Mouse (Mus musculus) ES-E14 (cell line): ENCODE data around the gene Rexo2. TPM values are rescaled to one million over a fixed set of nuclear protein-coding genes. Genes with fewer than 3 reads are reported as not detected.

Source experiments
- DNase-seq: peaks from one replicate; pipeline ENCODE4 v3.0.0-alpha.2; 2013; ENCODE audit warnings: low read depth, low spot score
- H3K27ac ChIP-seq: 2 replicates; pipeline ENCODE4 v1.5.1; 2012; ENCODE audit warnings: low read depth, mild to moderate bottlenecking, low read length, moderate library complexity, mixed read lengths; ENCODE audit not compliant: poor library complexity, insufficient read depth, severe bottlenecking
- H3K36me3 ChIP-seq: 2 replicates; pipeline ENCODE4 v1.6.1; 2012; ENCODE audit warnings: mild to moderate bottlenecking, low read length, moderate library complexity, mixed read lengths; ENCODE audit not compliant: control insufficient read depth, poor library complexity, insufficient read depth, severe bottlenecking
- H3K4me1 ChIP-seq, 2 experiments: fragments of 150-350 bp in 1 of 2; sonication (generic) in 1 of 2; 2 replicates each; pipeline ENCODE4 v1.6.1; 2012; ENCODE audit warnings: low read length in 2 of 2, mild to moderate bottlenecking in 1 of 2, mixed read lengths in 1 of 2; ENCODE audit not compliant: control insufficient read depth in 2 of 2, insufficient read depth in 2 of 2, poor library complexity in 1 of 2
- H3K4me3 ChIP-seq, 2 experiments: fragments of 150-350 bp in 1 of 2; sonication (generic) in 1 of 2; 2 replicates each; pipeline ENCODE4 v1.5.1; 2012; ENCODE audit warnings: low read length in 2 of 2, low read depth in 1 of 2, mild to moderate bottlenecking in 1 of 2, mixed read lengths in 1 of 2; ENCODE audit not compliant: insufficient read depth in 1 of 2, poor library complexity in 1 of 2, severe bottlenecking in 1 of 2
- H3K9ac ChIP-seq: 2 replicates; pipeline ENCODE4 v1.6.1; 2012; ENCODE audit warnings: low read depth, mild to moderate bottlenecking, low read length, mixed read lengths; ENCODE audit not compliant: poor library complexity, insufficient read depth, severe bottlenecking
- H3K9me3 ChIP-seq: fragments of 150-350 bp; sonication (generic); 2 replicates; pipeline ENCODE4 v1.6.1; 2012; ENCODE audit warnings: low read depth, mild to moderate bottlenecking, low read length; ENCODE audit not compliant: control insufficient read depth, insufficient read depth
- CHD2 ChIP-seq: IDR thresholded peaks from 2 replicates; pipeline ENCODE4 v1.6.1; 2014; ENCODE audit warnings: mild to moderate bottlenecking, low read depth, low read length, inconsistent platforms
- HCFC1 ChIP-seq: IDR thresholded peaks from 2 replicates; pipeline ENCODE4 v1.6.1; 2012; ENCODE audit warnings: low read length, inconsistent platforms, borderline replicate concordance; ENCODE audit not compliant: insufficient read depth
- MAFK ChIP-seq: IDR thresholded peaks from 2 replicates; pipeline ENCODE4 v1.6.1; 2014; ENCODE audit warnings: mild to moderate bottlenecking, low read depth, low read length, inconsistent platforms; ENCODE audit not compliant: insufficient read depth
- ZC3H11A ChIP-seq: IDR thresholded peaks from 2 replicates; pipeline ENCODE4 v1.6.1; 2012; ENCODE audit warnings: low read depth, mild to moderate bottlenecking, inconsistent platforms, low read length, borderline replicate concordance
- ZNF384 ChIP-seq: IDR thresholded peaks from 2 replicates; pipeline ENCODE4 v1.6.1; 2012; ENCODE audit warnings: low read depth, low read length, inconsistent platforms
- in situ Hi-C, 2 experiments: fragments of 600-800 bp; cut with MboI; formaldehyde crosslinking; loops; one replicate each; pipeline ENCODE4 v1.15.1; 2025; ENCODE audit warnings: low sequenced_read_pairs in 2 of 2, inconsistent platforms in 1 of 2; ENCODE audit not compliant: unreplicated experiment in 2 of 2
- total RNA-seq: library from RNA; depleted of rRNA; stranded (reverse); fragments of 300-350 nt; gene quantifications from 2 replicates; pipeline ENCODE4 v1.2.3, GENCODE M21; 2012

The Rexo2 gene
- total RNA-seq, 1 experiment = 64.7 TPM

DNA sequence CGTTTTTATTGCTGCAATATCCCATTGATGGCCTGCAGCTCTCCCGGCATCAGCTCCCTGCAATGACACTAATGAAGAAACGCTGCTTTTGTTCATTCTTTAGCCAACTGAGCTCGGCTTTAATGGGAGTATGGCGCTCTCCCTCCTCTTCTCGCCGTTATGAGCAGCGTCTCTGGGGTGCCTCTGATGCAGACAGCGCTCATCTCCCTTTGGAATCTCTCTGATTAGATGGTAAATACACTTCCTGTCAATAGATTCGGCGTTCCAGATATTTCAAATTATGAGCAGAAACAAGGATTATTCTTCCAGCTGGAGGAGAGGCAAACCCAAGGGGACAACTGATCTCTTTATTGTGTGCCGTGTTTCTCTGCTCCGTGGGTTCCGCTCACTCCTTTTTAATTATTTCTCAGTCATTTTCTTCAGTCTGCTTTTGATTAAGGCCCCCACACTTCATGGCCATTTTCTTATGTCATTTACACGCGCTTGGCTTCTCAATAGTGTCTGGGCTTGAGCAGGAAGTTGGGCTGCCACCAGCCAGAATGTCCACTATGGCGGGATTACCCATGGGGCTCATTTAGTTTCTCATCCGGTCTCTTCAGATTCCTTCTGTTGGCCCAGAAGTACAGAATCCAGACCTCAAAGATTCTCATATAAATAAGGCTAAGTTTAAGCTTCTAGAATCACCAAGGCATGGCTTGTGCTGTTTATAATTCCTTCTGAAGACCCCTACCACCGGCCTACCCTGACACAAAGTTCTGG, 37.1 kb upstream of the Rexo2 start:
- Histone ChIP-seq H3K9me3 (no peaks in the 10 kb centered on the region), H3K4me3 (no peak overlapping the region), H3K4me1 (no peaks in the 10 kb centered on the region), H3K9ac (no peak overlapping the region), H3K27ac (no peak overlapping the region), H3K36me3 (no peaks in the 10 kb centered on the region)
- in situ Hi-C loops = no loop called here
- no peak for TF ChIP-seq ZC3H11A
- DNase-seq = no peak

- Histone ChIP-seq H3K27ac (no peak overlapping the region), H3K9ac (no peak overlapping the region), H3K9me3 (no peaks in the 10 kb centered on the region), H3K4me1 (no peaks in the 10 kb centered on the region), H3K36me3 (no peaks in the 10 kb centered on the region), H3K4me3 (no peak overlapping the region)
- no peak for TF ChIP-seq HCFC1
- no peak for TF ChIP-seq ZC3H11A
- no peak for TF ChIP-seq MAFK
- no peak for TF ChIP-seq ZNF384
- TF ChIP-seq CHD2 = no peak
- DNase-seq = no peak
- in situ Hi-C loops = no loop called here
Observed at GRCm38 (mm10) chr9:48516615-48517371, 36.4 kb upstream of the Rexo2 start.

GRCm38 (mm10) chr9:48515332-48515731, 34.9 kb upstream of the Rexo2 start:
- TF ChIP-seq ZC3H11A = no peak
- no peaks in the 10 kb centered on the region for H3K9me3 ChIP-seq
- no peaks in the 10 kb centered on the region for H3K36me3 ChIP-seq
- no peak overlapping the region for H3K9ac ChIP-seq
- H3K4me1 ChIP-seq = no peaks in the 10 kb centered on the region
- no peak overlapping the region for H3K4me3 ChIP-seq
- no peak for DNase-seq
- H3K27ac ChIP-seq = no peak overlapping the region
- in situ Hi-C loops = no loop called here

GRCm38 (mm10) chr9:48510134-48510533, 29.7 kb upstream of the Rexo2 start:
- DNase-seq = no peak
- Histone ChIP-seq H3K4me3 (no peak overlapping the region), H3K9ac (no peak overlapping the region), H3K36me3 (no peaks in the 10 kb centered on the region), H3K4me1 (no peaks in the 10 kb centered on the region), H3K27ac (no peak overlapping the region), H3K9me3 (no peaks in the 10 kb centered on the region)
- TF ChIP-seq MAFK (no peak), ZC3H11A (no peak), ZNF384 (no peak), CHD2 (no peak), HCFC1 (no peak)
- in situ Hi-C loops = no loop called here
